Mouse (Mus musculus) T-helper 1 cell (primary cell): ENCODE data around the gene Wscd1.
"Not testable (repeated sequence)": the region's sequence is repeated elsewhere in the genome, so short reads cannot be mapped to it uniquely, and the experiment has no call there.

Experiments used
- in situ Hi-C: fragments of 300-600 bp; cut with MboI, MseI; formaldehyde crosslinking; loops from one replicate; pipeline ENCODE4 v1.15.1; 2025; ENCODE audit warnings: high pct_unique_total_duplicates

The Wscd1 gene

DNA sequence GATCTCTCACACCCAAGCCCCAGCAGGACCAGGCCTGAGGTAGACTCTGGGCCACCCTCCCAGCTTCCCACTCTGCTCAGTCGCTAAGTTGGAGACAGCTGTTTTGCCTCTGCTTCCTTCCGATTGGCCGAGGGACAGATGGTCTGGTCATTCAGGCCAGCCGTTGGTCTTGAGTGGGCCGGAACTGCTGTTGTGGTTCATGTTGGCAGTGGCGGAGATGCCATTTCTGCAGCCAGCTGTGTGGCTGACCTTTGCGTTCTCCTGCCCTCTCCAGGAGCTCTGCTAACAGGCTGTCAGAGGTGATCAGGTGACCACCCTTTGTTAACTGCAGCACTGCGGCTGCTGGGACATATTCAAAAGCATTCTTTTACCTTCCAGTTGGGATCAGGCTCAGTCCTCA, 20.0 kb downstream of the Wscd1 start:
- in situ Hi-C loops = no loop called here

DNA sequence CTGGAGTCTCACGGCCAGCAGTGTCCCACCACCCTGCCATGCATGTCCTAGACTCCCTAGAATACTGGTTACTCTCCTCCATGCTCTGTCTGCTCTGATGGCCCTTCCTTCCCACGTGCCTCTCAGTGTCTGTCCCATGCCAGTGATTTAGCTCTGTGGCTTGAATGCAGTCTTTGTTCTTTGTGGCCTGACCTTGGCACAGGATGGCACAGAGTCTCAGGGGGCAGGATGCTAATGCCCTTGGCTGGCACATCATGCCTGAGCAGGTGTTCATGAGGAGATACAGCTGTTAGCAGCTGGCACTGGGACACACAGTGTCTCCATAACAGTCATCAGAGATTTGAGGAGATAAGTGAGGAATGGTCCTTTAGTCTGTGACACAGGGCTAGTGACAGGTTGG, 20.8 kb downstream of the Wscd1 start:
- in situ Hi-C loops = no loop called here

DNA sequence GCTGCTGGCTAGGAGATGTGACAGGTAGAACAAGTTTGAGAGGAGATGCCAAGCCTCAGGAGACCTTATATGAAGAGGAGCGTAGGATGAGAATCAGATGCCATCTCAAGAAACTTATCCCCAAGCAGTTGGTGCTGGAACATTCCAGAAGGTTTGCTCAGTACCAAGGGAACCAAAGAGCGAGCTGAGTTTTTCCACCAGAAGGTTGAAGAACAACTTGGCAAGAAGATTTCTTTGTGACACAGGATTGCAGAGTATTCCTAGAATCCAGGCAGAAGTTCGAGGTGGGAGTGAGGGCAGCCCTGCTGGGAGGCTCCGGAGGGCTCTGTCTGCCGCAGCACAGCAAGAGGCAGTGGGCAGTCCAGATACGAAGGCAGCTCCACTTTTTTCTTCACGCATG, 21.4 kb downstream of the Wscd1 start:
- in situ Hi-C loops = no loop called here

DNA sequence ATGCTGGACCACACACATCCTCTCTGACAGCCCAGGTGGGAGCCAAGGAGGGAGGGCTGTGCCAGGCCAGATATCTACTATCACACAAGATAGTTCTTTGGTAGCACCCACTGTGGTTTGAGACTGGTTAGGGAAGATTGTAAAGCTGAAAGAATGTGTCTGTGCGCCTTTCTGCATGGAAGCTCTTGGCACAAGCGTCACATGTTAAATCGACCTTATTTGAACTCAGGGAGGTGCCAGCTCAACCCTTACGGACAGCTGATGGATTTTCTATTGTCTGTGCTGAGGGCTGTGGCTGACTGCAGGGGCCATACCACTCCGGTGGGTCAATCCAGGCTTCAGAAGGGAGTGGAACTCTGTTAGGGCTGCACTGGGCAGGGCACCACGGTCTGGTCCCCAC, 22.3 kb downstream of the Wscd1 start:
- in situ Hi-C loops = no loop called here

DNA sequence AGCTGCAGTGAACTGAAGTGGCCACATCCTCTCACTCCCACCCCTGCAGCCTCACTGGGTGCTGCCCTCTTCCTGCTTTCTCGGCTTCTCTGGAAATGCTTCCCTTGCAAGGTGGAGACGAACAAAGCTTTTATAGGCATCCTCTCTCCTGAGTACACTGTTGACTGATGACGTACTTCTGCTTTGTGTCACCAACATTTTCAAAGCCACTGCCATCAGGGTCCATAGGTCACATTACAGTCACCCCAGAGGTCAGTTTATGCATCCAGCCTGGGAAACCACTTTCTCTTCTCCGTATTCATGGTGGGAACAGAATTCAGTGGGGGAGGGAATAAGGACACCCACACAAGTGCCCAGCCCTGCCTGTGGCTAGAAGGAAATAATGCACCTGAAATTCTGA, 23.1 kb downstream of the Wscd1 start:
- in situ Hi-C loops = no loop called here

DNA sequence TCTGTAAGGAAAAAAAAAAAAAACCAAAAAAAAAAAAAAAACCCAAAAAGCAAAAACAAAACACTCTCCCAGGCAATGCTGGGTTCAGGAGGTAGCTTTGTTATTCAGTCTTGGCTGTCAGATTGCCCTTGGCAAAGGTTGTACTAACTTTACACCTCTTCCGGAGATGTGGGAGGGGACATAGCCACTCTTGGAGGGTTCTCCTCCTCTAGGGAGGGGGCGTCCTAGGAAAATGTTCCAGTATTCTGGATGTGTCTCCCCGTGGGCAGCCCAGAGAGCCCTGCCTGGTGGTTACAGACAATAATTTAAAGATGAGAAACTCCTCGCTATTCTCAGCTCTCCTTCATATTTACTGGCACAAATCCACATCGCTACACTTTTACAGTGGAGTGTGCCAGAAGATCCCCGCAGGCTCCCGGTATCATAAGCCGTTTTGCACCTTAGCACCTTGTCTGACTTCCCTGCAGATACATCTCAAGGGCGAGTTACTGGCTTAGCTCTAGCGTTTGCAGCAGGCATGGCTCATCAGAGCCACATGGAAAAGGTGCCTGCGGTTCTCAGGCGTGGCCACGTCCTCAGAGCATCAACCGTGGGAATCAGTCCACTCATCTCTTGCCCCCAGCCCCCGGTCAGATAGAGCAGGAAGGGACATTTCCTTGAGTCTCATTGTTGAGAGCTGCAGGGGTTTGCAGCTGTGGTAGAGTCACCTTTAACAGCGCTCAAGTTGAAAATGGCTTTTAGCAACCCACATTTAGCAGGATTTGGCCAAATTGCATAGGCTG, 24.5 kb downstream of the Wscd1 start:
- in situ Hi-C loops = no loop called here

DNA sequence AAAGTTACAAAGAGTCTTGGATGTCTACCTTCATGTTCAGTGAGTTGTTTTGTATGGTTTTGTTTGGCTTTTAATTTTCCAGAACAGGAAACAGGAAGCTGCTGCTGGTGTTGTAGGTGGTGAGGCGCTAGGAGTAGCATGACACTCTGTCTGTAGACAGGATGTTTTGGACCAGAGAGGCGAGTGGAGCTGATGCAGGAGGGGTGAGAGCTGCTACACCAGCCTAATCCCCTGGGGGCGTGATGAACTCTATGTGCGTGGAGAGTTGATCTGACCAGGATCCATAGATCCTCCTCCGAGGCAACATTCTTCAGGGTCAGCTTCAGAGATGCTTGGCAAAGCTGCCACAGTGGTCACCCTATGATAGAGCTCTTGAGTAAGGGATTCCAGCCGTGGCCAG, 25.3 kb downstream of the Wscd1 start:
- in situ Hi-C loops = no loop called here

DNA sequence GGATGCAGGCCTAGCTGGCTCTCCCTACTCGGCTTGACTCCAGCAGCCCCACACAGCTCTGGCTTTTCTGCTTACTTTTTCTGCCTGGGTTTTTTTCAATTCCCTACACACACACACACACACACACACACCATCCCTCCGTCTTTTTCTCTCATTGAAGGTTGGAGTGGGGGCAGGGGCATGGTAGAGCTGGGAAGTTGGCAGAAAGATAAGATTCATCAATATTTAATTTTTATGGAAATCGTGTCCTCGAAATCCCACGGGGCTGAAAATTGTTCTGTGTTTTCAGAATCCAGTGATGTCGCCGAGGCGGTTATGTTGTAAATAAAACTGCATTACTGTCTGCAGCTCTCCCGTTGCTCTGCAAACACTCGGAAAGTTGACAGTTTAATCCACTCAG, 29.9 kb downstream of the Wscd1 start:
- in situ Hi-C loops = no loop called here

DNA sequence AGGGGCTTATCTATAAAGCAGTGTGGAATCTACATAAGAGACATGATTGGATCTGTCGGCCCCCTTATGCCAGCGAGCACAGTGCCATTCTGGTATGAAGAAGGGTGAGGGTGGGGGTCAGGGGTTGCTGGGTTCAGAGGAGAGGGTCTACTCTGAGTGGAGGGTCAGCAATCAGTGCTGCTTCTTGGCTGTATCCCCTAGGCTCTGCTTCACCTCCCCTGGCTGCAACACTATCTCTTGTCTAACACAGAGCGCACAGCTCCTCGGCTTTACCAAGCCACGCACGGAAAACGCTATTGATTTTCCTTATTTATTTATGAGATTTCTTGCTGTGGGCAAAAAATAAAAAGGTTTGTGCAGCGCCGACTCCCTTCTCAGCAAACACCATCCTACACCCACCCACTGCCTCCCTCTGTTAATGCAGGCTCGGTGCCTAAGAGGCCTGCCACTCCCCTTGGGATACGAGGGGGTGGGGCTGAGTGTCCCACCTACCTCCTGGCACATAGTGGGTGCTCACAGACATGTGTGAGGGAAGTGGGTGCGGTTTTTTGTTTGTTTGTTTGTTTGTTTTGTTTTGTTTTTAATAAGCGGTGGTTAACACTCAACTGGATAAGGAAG, 32.1 kb downstream of the Wscd1 start:
- in situ Hi-C loops = no loop called here

DNA sequence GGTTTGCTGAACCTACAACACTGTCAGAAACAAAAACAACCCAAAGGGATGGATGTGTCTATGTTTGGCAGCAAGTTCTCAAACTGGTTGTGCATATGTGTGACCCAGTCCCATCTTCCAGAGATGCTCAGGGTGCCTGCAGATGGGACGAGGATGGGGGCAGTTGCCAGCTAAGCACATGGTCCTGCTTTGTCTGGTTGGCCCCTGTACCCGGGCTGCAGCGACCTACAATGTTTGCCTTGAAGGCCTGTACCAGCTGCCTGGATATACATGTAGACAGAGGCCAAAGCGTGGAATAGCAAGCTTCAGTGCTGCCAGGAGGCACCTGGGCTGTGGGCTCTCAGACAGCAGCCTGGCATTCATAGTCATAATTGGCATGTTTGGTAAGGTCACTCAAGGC, 35.8 kb downstream of the Wscd1 start:
- in situ Hi-C loops = no loop called here

DNA sequence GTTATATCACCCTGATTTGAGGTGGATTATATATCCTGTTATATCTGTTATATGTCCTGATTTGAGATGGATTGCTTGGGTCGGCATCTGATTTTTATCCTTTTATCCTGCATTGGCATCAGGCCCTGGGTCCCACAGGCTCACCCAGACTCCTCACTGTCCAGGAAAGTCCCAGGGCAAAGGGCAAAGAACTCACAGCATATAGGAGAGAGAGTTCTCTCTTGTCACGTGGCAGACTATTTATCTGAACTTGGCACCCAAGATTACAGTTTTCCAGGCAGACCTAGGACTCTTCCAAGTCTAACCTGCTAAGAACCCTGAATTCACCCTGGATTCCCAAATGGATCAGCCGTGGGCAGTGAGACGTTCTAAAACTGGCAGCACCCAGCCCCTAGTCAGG, 38.5 kb downstream of the Wscd1 start:
- in situ Hi-C loops = no loop called here

DNA sequence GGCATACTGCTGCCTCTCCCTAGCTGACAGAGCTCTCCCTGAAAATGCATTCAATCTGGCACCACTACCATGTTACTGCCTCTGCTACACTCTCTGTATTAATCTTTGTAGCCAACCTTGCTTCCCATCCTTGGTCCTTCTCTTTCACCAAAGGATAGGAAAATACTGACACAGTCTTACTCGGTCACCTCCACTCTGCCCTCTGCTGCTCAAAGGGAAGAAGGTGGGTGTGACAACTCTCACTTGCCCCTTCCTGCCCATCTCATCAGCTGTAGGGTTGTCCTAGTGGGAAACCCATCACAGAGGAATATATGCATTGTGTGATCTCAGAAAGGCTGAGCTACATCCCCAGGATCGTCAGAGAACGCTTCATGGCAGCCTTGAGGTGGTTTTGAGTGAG, 40.5 kb downstream of the Wscd1 start:
- in situ Hi-C loops = no loop called here

DNA sequence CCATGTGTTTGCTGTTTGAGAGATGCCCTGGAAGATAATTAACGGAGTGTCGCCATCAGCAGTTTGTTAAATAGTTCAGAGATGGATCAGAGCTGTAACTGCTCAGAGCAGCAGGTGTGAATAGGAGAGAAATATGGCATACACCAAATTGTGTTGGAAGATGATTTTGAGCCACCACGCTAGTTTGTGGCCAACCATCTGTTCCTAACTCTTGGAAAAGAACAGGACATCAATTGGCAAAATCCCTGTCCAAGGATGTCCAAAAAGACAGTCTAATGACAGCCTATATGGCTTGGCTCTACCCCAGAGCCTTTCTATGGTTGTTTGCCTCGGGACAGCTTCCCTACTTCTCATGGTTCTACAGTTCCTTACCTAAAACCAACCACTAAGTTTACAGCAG, 49.5 kb downstream of the Wscd1 start:
- in situ Hi-C loops = no loop called here

DNA sequence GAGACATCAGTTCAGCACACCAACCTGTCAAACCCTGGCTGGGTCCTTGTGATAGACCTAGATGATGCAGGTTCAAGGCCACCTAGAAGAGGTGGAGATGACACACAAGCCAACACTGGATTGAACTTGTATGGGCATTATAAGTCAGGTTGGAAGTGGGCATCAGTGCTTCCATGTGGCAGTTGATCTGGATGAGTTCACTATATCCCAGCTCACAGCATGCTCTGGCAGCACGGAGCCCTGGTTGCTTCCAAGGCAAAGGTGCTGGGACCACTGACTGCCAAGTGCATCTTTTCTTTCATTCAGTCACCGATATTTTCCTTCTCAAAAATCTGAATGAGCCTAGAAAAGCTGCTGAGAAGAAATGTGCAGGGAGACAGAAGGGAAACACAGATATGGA, 58.8 kb downstream of the Wscd1 start:
- in situ Hi-C loops = no loop called here

DNA sequence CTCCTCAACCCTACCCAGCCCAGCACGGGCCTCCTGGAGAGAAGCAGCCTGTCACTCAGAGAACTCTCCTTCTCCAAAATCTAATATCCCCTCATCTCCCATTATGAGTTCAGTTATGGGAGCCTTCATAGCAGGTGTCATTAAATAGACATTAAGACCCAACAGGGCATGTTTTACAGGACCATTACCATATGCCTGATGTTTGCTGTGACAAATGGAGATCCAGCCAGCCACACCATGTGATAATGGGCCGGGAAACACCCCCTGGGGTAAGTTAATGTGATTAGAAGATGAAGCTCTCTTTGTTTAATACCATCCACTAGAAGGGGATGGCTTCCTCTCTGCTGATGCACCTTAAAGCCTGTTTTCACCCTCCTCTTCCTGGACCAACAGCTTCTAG, 62.1 kb downstream of the Wscd1 start:
- in situ Hi-C loops = no loop called here

DNA sequence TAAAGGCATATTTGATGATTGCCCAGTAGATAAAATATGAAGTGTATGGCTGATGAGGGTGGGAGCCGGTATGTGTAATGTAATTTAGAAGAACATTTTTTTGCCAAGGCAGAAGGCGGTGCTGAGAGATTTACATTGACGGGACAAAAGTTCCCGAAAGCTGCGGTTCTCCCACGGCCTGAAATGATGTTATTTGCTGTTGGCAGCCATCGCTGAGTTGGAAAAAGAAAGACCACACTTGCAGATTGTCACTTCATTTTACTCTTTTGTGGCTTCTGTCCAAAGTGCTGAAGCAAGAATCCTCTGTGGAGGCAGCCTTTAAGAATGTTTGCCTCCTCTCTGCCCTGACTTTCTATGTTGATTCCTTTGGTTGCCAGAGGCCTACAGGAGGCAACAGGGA, 63.2 kb downstream of the Wscd1 start:
- in situ Hi-C loops = no loop called here

DNA sequence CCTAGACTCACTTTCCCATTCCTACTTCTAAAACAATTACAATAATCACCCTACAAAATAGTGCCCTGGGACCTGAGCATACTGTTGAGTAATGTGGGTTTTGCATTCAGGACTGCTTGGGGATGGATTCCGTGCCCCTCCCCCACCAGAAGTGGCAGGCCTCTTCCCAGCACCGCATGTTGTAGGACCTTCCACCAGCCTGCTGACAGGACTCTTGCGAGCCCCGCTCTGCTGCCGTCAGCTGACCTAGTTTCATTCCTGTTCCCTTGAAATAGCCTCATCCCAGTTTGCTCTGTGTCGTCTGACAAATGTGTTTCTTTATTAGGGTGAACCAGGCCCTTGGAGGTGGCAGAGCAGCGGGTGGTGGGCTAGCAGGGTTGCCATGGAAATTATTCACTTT, 64.8 kb downstream of the Wscd1 start:
- in situ Hi-C loops = no loop called here

DNA sequence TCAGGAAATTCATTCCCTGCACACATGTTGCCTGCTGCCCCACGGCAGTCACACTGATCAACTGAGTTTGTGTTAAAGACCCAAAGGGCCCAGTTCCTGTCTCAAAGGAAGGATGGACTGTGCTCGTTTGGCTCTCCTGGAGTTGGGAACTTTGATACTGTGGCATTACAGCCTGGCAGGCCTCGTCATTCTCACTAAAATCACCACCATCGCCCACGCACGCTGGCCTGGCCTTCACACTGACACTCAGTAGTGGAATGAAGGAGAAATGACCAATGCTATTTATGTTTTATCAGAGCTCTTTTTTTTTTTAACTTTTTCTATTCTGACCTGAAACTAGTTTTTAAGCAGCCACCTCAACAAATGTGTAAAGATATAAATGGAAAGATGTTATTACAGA, 65.6 kb downstream of the Wscd1 start:
- in situ Hi-C loops = no loop called here

DNA sequence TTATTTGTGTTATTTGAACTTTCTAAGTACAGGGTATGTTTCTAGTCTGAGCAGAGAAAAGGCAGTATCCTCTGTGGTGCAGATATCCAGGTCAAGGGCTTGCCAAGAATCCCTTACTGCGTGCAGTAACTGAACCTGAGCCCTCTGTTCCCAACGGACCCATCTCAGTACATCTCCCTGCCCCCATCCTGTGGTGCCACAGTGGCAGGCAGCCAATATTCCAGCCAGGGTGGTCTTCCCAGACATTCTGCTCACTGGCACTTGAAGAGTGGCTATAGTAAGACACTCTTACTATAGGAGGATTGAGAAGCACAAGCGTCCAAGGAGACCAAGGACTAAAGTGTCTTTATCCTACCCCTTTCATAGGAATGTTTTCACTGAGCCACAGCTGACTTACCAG, 67.2 kb downstream of the Wscd1 start:
- in situ Hi-C loops = no loop called here

DNA sequence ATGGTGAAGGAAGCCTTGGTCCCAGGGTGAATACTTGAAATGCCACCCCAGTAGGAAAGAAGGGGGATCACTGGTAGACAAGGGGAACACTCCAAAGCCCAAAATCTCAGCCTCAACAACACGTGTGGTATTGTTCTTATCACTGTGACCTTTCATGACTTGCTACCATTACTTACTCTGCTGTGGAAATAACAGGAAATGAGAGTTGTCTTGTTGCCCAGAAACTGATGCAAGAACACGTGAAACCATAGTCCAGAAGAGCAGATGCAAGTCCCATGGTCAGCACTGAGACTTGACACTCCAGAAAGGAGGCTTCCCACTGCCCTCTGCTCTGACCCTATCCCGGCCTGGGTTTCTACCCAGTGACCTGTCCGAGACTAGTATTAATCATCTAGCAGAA, 67.6 kb downstream of the Wscd1 start:
- in situ Hi-C loops = no loop called here

DNA sequence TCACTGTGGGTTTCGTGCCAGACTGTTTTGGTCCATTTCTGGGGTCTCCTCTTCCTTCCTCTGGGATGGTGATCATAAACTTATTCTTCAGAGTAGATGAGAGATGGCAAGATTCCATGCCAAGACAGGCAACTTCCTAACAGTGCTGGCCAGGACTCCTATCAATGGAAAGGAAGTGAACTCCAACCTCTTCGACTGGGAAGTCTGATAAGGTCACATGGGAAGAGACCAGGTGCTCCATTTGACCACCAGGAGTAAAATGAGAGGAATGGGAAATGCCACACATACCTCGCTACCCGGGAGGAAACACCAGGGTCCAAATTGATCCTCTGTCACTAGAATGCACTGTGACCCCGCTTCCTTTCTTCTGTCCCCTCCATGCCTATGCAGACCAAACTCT, 68.4 kb downstream of the Wscd1 start:
- in situ Hi-C loops = no loop called here

DNA sequence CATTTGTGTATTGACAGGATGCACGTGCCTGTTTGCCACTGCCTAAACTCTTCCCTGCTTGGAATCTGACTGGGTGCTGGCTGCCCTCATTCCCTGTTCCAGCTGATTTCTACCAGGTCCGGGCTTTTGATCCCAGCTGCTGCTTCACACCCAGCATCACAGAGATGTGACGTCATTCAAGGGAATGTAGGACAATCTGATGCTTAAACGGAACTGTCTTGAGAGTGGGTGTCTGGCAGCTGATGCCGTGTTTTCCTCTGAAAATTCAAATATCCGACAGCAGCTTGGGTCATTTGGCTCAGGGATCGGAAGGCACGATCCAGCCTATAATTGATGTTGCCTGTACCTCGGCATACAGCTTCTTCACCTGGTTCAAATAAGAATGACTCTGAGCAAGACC, 70.2 kb downstream of the Wscd1 start:
- in situ Hi-C loops = no loop called here

DNA sequence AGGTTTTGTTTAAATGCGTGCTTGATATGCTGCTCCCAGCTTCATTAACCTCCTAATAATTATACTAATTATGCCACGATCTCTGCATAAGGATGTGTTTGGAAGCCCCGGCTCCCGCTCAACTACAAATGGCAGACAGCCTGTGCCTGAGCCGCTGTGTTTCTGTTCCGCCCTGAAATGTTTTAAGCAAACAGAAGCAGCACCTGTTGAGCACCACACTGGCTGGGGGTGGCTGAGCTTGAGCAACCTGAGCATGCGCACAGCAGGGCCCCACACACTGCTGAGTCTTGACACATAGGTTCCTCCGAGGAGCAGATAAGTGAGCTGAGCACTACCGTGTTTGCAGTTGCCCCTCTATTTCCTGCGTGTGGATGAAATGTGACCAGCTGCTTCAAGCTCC, 71.1 kb downstream of the Wscd1 start:
- in situ Hi-C loops = no loop called here

DNA sequence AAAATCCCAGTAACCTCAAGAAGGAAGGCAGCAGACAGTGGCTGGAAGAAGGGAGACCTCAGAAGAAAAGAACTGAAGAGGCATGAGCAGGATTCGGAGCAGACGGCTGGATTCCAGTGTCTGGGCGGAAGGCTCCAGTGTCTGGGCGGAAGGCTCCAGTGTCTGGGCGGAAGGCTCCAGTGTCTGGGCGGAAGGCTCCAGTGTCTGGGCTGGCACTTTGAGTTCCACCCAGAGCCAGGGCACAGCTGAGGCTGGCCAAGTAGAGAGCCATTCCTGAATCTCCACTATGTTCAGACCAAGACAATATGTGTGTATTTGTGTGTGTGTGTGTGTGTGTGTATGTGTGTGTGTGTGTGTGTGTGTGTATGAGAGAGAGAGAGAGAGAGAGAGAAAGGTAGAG, 71.8 kb downstream of the Wscd1 start:
- in situ Hi-C loops = not testable (repeated sequence)
